Mouse (Mus musculus) myocyte (in vitro differentiated cells): ENCODE data around the gene Dtx2.

ENCODE experiments used
- CEBPB ChIP-seq: IDR thresholded peaks from 2 replicates; pipeline ENCODE4 v1.6.1; 2011; ENCODE audit warnings: mild to moderate bottlenecking, moderate library complexity; ENCODE audit not compliant: poor library complexity, insufficient read depth, severe bottlenecking
- MYOD1 ChIP-seq, 3 experiments: IDR thresholded peaks; one replicate each; pipeline ENCODE4 v1.6.1; 2011; ENCODE audit warnings: control low read depth in 2 of 3, low read depth in 2 of 3, mild to moderate bottlenecking in 2 of 3, moderate library complexity in 1 of 3; ENCODE audit not compliant: insufficient read length in 2 of 3, control insufficient read depth in 1 of 3
- POLR2A ChIP-seq: IDR thresholded peaks from one replicate; pipeline ENCODE4 v1.6.1; 2011; ENCODE audit warnings: low read depth, mild to moderate bottlenecking, control low read depth, moderate library complexity; ENCODE audit not compliant: insufficient read length
- POLR2AphosphoS2 ChIP-seq: IDR thresholded peaks from one replicate; pipeline ENCODE4 v1.6.1; 2011; ENCODE audit warnings: low read depth, control low read depth; ENCODE audit not compliant: insufficient read length
- TCF12 ChIP-seq: IDR thresholded peaks from one replicate; pipeline ENCODE4 v1.6.1; 2011; ENCODE audit warnings: mild to moderate bottlenecking, control low read depth; ENCODE audit not compliant: poor library complexity, insufficient read depth, severe bottlenecking
- TCF3 ChIP-seq: IDR thresholded peaks from one replicate; pipeline ENCODE4 v1.6.1; 2011; ENCODE audit warnings: low read depth, control low read depth; ENCODE audit not compliant: insufficient read length
- USF1 ChIP-seq: IDR thresholded peaks from one replicate; pipeline ENCODE4 v1.6.1; 2011; ENCODE audit warnings: low read depth, mild to moderate bottlenecking, control low read depth, moderate library complexity

DNA sequence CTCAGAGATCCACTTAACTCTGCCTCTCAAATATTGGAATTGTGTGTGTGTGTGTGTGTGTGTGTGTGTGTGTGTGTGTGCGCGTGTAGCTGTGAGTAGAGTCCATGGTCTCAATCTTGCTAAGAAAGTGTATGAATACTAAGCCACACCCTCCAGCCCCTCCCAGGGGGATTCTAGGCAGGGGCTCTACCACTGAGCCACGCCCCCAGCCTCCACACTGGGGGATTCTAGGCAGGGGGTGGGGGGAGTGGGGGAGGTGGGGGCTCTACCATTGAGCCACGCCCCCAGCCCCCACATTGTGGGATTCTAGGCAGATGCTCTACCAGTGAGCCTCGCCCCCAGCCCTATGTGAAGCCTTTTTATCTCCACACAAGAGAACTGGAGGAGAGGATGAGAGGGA lies 48.0 kb upstream of the Dtx2 start:
- TF ChIP-seq POLR2A (no peak), MYOD1 (IDR thresholded peaks at IDR 0.05; ENCODE audit: control insufficient read depth in 1 of 3, insufficient read length in 2 of 3, low read depth in 2 of 3) (no peak), CEBPB (no peak), TCF12 (no peak), USF1 (no peak), POLR2AphosphoS2 (no peak), TCF3 (no peak)
